Mouse (Mus musculus) yolk sac, embryonic 10.5 days (tissue): ENCODE measurements around the gene Pop7.

Source experiments
- DNase-seq: peaks from one replicate; pipeline ENCODE4 v3.0.0-alpha.2; 2017; ENCODE audit warnings: low spot score

The Pop7 gene

DNA sequence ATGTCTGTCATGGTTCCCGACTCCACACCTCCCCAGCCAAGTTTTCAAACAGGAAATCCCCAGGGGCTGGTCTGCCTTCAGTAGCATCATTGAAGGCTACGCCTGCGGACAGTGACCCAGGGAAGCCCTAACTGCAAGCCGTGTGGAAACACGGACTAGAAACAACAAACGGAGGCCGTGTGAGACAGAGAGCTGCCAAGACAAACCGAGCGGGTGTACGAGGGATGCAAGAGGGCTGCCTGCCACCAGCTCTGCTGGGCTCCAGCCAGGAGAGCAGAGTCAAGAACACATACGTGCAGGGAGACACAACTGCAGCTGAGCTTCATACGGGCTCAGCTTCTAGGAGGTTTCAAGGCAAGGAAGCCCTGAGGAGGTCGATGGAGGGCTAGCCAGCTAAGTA lies 8.5 kb downstream of the Pop7 start:
- no peak for DNase-seq

DNA sequence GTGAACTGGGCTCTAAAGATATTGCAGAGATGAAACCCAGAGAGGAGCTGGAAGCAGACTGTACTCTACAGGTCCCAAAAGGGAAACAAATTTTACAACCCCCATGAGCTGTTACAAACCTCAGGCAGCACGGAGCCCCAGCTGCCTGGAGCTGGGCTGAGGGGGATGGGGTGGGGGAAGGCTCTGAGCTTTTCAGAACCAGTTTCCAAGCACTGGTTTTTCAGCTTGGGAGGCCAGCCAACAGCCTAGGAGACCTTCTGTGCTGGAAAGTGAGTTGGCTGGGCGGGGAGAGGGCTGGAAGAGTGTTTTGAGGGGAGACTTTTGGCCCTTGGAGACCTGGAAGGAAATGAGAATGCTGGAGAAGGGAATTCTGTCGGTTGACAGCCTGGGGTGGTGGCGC lies 10.8 kb downstream of the Pop7 start:
- DNase-seq = no peak

DNA sequence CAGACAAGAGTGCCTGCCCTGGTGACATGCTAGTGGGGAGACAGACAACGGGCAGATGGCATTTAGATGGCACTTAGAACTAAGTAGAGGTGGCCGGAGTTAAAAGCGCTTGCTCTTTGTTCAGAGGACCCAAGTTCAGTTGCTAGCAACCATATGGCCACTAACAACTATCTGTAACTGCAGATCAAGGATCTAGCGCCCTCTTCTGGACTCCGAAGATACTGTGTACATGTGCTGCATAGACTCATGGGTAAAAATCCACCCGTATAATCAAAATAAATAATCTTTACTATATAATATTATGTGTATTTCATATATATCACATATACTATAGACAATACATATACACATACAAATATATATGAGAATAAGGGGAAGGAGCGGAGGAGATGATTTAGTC lies 14.7 kb downstream of the Pop7 start:
- no peak for DNase-seq

GRCm38 (mm10) chr5:137485851-137486155 lies 16.5 kb downstream of the Pop7 start:
- no peak for DNase-seq

DNA sequence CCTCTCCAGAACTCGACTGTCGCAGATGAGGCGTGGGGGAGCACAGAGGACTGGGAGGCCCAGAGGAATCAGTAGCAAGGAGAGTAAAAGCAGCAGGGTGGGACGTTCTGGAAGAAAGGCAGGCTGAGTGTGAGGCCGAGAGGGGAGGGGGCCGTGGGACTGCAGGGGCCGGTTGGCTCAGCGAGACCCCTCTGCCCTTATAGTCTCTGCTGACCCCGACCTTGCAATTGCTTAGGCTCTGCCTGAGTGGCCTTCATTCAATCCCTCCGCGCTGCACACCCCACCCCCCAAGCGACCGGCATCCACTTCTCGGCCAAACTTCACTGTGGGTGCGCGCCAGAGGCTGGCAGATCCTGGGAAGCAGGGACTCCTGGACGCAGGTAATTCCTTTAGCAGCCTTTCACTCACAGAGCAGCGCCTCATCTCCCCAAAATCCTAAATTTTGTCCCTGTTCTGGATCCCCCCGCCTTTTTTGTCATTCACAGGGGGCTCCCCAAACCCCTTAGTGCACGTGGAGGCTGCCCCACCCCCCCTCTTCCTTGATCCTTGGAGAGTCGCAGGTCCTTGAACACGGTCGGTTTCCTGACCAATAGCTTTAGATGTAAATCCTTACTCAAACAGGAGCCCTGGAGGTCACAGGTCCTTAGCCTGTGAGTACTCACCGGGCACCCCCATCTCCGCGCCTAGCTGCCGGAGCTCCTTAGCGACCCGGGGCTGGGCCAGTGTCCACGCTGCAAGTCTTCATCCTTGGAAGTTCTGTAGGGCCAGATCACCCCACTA lies 17.1 kb downstream of the Pop7 start:
- peak; percentile 8 for DNase-seq

DNA sequence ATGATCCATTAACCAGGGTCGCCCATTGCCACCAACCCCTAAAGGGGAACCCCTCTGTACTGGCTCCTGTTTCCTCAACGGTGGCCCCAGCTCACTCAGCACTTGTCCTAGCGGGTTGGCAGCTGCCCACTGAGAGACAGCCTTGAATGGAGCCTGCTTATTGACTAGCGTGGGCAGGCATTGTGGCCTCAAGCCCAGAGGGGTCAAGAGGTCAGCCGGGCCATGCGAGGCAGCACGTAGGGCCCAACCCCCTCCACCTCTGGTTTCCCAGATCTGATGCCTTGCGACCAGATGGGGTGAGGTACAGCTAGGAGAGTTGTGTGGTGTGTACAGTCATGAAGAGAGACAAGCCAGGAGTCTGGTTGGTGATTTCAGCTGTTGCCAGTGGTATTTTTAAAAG lies 20.4 kb downstream of the Pop7 start:
- peak; percentile 10 for DNase-seq

GRCm38 (mm10) chr5:137481138-137481537 lies 21.2 kb downstream of the Pop7 start:
- peak; percentile 57 for DNase-seq

- DNase-seq = no peak
These were observed 25.4 kb downstream of the Pop7 start, which contains the start of gene Zan for GRCm38 (mm10) chr5:137476964-137477363. Zan (minus strand) TSS chr5:137477064.

DNA sequence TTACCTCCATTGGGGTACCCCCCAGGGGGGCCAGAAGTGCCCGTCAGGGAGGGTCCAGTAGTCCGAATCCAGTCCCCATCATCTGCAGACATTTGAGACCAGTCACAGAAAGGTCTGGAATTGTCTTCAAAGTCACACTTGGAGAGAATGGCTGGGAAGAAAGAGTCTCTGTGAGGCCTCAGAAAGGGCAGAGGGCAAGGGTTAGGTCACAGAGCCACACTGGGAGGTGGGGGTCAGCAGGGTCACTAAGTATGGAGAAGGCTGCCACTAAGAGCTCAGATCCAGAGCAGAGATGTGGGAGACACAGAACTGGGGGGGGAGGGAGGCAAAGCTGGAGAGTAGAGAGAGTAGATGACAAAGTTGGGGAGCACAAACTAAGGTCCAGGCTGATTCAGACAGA lies 28.0 kb downstream of the Pop7 start:
- peak; percentile 6 for DNase-seq

GRCm38 (mm10) chr5:137472252-137472904 lies 29.9 kb downstream of the Pop7 start:
- DNase-seq = no peak

DNA sequence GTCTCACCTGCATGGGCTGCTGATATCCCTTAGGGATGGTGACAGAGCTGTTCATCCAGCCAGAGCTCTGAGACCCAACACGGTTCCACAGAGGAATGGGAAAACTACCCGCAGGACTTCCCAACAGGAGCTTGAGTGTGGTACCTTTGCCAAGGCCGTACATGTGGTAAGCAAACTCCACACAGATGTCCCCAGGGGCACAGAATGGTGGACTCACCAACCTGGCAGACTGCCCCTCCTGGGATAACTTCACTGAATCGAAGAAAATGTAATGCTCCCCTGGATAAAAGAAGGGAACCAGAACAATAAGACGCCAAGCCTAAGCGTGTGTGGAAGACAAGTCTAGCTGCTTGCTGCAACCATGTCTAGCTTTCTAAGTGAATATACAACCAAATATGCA lies 35.4 kb downstream of the Pop7 start:
- DNase-seq = no peak

- no peak for DNase-seq
These were observed 37.3 kb downstream of the Pop7 start for GRCm38 (mm10) chr5:137465049-137465448.

DNA sequence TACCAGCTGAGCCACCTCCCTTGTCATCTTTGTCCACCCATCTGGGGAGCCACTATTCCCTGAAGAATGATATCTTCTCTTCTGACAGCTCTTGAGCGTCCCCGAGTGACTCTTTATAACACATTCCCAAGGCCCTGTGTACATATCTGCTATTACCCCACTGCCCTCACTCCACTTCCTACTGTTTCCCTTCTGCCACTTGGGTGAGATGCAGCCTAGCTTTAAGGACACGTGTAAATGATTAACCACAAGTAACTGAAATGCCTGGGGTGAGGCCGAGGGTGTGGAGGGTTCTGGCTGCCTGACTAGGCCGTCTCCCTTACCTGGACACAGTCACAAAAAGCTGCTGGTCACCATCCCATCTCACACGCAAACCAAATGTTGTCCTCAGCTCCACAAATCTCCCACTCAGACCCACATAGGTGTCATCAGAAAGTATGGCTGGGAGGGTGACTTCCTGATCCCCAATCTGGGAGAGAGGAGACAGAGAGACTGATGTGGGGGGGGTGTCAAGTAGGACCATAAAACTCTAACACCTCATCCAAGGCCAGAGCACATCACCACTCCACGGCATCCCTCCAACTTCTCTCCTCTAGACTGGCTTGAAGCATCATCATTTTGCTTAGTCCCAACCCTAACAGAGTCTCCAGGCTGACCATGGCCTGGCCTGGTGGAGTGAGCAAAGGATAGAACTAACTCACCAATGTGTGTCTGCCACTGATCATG lies 46.3 kb downstream of the Pop7 start:
- DNase-seq = peak; percentile 47

DNA sequence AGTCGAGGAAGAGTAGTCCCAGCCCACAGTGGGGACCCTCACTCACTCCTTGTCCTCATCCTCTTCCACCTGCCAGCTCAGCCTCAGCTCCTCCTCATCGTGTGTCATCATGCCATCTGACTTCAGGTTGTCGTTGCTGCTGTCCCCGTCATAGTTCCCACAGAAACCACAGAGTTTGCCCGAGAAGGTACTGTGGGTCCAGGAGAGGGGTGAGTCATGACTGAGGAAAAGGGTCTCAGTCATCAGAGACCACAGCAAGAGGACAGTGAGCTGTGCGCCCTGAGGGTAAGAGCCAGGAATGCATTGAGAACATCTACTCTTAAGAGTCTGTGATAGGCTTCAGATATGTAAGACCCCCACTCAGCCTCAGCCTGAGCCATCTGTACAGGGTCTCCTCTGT lies 47.1 kb downstream of the Pop7 start:
- no peak for DNase-seq
